Mouse (Mus musculus) testis, adult 2 months (tissue): ENCODE results near the gene Prr5l. TPM values are rescaled to one million over a fixed set of nuclear protein-coding genes. Genes with fewer than 3 reads are reported as not detected.

Experiments
- H3K27ac ChIP-seq: fragments of 200-500 bp; 2 replicates; pipeline ENCODE4 v1.5.1; 2012; ENCODE audit warnings: low read depth, low read length; ENCODE audit not compliant: control insufficient read depth, insufficient read depth
- H3K27me3 ChIP-seq: fragments of 200-500 bp; 2 replicates; pipeline ENCODE4 v1.6.1; 2012; ENCODE audit warnings: mild to moderate bottlenecking, low read length, moderate library complexity; ENCODE audit not compliant: control insufficient read depth, insufficient read depth
- H3K36me3 ChIP-seq: fragments of 200-500 bp; 2 replicates; pipeline ENCODE4 v1.6.1; 2012; ENCODE audit warnings: mild to moderate bottlenecking, low read length; ENCODE audit not compliant: control insufficient read depth, insufficient read depth
- H3K4me1 ChIP-seq: fragments of 200-500 bp; 2 replicates; pipeline ENCODE4 v1.6.1; 2012; ENCODE audit warnings: low read length; ENCODE audit not compliant: control insufficient read depth, insufficient read depth
- H3K4me3 ChIP-seq: fragments of 200-500 bp; 2 replicates; pipeline ENCODE4 v1.5.1; 2012; ENCODE audit warnings: low read depth, mild to moderate bottlenecking, low read length, moderate library complexity, mixed read lengths; ENCODE audit not compliant: control insufficient read depth
- CTCF ChIP-seq: fragments of 200-500 bp; IDR thresholded peaks from 2 replicates; pipeline ENCODE4 v1.5.1; 2012; ENCODE audit warnings: low read depth, mild to moderate bottlenecking, inconsistent platforms, low read length, moderate library complexity; ENCODE audit not compliant: control insufficient read depth, insufficient read depth, insufficient replicate concordance
- POLR2A ChIP-seq: fragments of 200-500 bp; IDR thresholded peaks from 2 replicates; pipeline ENCODE4 v1.6.1; 2012; ENCODE audit warnings: low read depth, mild to moderate bottlenecking, inconsistent platforms, low read length, moderate library complexity; ENCODE audit not compliant: control insufficient read depth
- polyA plus RNA-seq: library from polyadenylated mRNA; depleted of rRNA; stranded (reverse); fragments of >200 nt; gene quantifications from 2 replicates; pipeline ENCODE4 v1.2.3, GENCODE M21; 2012

Prr5l gene
- polyA plus RNA-seq, 1 experiment: 1.1 TPM

DNA sequence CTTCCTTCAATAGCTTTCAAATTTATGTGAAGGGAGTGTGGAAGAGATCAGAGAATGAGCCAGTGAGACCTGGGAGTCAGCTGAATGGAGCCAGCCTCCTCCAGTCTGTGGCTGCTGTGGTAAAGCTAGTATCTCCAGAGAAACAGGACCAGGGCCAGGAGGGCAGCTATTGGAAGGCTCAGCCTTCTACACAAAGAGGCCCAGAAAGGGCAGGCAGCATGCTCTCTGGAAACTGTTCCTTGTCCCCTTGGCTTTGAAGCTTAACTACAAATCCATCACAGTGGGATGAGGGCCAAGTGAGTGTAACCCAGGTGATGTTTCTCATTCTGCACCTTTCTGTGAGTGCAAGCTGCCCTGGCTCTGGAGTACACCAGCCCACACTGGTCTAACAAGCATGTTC lies 155.0 kb downstream of the Prr5l start:
- no peaks in the 10 kb centered on the region for H3K4me1 ChIP-seq
- H3K27ac ChIP-seq: no peak overlapping the region
- H3K36me3 ChIP-seq: no peaks in the 10 kb centered on the region
- TF ChIP-seq CTCF (no peak), POLR2A (no peak)
- no peak overlapping the region for H3K4me3 ChIP-seq
- no peaks in the 10 kb centered on the region for H3K27me3 ChIP-seq

DNA sequence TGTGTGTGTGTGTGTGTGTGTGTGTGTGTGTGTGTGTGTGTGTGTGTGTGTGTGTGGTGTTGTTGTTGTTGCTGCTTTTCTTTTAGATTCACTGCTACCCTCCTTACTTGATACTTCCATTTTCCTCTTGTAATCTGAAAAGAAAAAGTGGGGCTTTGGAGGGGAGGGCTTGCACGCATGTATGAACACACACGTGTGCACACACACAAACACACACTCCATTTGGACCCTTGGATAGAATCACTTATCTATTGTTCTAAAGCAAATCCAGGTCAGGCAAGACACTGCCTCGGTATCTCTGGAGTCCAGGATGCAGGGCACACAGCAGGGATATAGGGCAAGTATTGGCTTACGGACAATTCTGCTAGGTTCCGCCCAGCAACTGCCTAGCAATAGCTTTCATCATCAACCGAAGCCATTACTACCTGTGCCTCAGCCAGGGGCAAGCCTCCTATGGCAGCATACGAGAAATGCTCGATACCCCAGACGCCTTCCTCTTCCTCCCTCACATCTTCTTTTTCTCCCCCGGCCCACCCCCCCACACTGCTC lies 159.4 kb downstream of the Prr5l start:
- Histone ChIP-seq H3K27me3 (no peaks in the 10 kb centered on the region), H3K36me3 (no peaks in the 10 kb centered on the region), H3K27ac (no peak overlapping the region), H3K4me3 (no peak overlapping the region), H3K4me1 (no peaks in the 10 kb centered on the region)
- TF ChIP-seq POLR2A (no peak), CTCF (no peak)

DNA sequence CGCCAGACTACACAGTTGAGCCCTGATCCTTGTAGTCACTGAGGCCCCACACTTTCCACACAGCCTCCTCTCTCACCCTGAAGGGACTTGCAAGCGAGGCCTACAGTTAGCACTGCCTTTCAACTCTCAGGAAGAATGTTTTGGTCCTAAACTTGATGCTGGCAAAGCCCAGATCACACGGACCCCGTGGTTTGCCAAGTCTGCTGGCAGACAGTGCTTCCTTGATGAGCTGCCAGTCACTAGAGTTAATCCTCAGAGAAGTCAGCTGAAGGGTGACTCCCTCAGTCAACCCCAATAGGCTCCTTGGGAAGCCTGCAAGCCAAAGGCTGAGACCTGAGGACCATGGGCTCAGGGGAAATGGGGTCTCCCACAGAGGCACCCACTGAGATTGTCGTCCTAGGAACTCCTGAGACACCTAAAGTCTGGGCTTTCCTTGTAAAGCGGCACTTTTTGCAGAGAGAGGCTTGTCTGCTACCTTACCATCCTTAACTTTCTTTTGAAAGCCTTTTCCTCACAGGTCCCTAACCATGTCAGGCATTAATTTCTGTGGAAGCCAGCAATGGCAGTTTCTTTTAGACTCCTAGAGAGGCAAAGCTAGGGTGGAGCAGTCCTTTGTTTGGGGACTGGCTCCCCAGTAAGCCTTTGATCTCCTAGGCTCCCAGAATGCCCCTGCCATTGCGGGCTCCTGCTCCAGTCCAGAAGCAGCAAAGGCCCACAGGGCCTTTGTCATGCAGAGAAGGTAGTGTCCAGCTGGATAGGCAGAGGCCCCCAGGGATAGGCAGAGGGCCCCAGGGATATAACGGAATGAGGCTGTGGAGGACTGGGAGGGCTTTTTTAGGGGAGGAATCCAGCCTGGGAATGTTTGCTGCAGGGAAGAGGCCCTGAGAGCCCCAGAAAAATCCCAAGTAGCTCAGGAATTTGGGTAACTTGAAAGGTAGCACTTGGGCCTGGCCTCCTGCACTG lies 160.2 kb downstream of the Prr5l start:
- TF ChIP-seq CTCF (no peak), POLR2A (no peak)
- Histone ChIP-seq H3K4me3 (no peak overlapping the region), H3K36me3 (no peaks in the 10 kb centered on the region), H3K27me3 (no peaks in the 10 kb centered on the region), H3K27ac (no peak overlapping the region), H3K4me1 (no peaks in the 10 kb centered on the region)

DNA sequence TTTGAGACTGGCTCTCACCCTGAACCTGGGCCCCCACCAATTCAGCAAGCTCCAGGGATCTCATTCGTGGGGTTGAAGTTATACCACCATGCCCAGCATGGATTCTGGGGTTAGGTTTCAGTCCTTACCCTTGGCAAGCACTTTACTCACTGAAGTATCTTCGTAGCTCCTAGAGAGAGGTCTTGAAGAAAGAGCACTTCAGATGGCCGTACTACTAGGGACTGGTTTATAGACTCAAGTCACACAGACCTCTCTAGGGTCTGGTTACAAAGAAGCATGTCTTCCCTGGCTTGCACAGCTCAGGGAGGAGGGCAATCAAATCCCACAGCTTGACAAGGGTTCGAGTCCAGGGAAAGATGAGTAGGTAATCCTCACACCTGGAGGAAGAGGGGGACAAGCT lies 161.0 kb downstream of the Prr5l start:
- no peaks in the 10 kb centered on the region for H3K4me1 ChIP-seq
- no peaks in the 10 kb centered on the region for H3K36me3 ChIP-seq
- no peak overlapping the region for H3K27ac ChIP-seq
- H3K27me3 ChIP-seq: no peaks in the 10 kb centered on the region
- H3K4me3 ChIP-seq: no peak overlapping the region
- TF ChIP-seq CTCF: no peak
- no peak for TF ChIP-seq POLR2A

GRCm38 (mm10) chr2:101717162-101717561 lies 165.7 kb downstream of the Prr5l start:
- H3K4me3 ChIP-seq: no peak overlapping the region
- no peaks in the 10 kb centered on the region for H3K36me3 ChIP-seq
- no peaks in the 10 kb centered on the region for H3K27me3 ChIP-seq
- no peaks in the 10 kb centered on the region for H3K4me1 ChIP-seq
- H3K27ac ChIP-seq: no peak overlapping the region
- TF ChIP-seq POLR2A: no peak
- no peak for TF ChIP-seq CTCF

- no peak overlapping the region for H3K27ac ChIP-seq
These were observed 167.0 kb downstream of the Prr5l start for GRCm38 (mm10) chr2:101715650-101716323.

DNA sequence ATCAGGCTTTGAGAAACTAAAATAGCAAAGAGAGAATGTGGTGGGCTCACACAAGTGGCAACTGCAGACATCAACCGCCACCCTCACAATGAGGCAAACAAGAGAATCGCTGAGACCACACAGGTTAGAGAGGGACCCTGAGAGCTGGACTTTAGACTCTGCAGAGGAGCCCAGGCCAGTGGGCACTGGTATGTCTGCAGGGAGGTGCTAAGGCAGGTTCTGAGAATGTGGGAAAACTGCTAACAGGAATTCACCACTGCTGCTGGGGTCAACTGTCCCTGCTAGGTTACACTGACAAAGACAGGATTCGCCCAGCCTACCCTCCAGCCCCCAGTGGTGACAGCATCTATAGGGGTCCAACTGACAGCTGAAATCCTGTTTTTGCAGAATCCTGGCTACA lies 171.2 kb downstream of the Prr5l start:
- Histone ChIP-seq H3K27me3 (no peaks in the 10 kb centered on the region), H3K36me3 (no peaks in the 10 kb centered on the region), H3K4me1 (no peaks in the 10 kb centered on the region), H3K4me3 (no peak overlapping the region), H3K27ac (no peak overlapping the region)
- TF ChIP-seq POLR2A (no peak), CTCF (no peak)

More at GRCm38 (mm10) chr2:101715650-101716323, 167.0 kb downstream of the Prr5l start:
- H3K4me1 ChIP-seq: no peaks in the 10 kb centered on the region
- TF ChIP-seq POLR2A (no peak), CTCF (no peak)
- H3K27me3 ChIP-seq: no peaks in the 10 kb centered on the region
- no peak overlapping the region for H3K4me3 ChIP-seq
- no peaks in the 10 kb centered on the region for H3K36me3 ChIP-seq

DNA sequence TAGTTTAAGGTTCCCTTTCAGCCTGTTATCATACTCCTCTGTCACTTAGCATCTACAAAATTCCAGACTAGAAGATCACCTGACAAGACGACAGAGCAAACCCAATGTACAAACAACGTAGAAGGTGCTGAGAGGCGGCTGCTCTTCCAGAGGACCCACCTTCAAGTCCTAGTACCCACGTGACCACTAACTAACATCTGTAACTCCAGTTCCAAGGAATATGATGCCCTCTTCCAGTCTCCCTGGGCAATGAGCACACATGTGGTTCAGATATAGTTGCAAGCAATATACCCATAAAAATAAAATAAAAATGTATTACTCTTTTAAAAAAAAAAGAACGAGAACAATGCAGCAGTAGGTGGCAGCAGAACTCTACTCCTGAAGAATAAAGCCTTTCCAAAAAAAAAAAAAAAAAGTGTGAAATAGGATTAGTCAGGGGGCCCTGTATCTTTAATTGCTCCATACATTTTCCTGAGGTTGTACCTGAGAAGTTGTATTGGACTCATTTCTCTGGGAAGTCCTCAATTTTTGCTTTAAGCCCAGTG lies 176.8 kb downstream of the Prr5l start:
- Histone ChIP-seq H3K27ac (no peak overlapping the region), H3K27me3 (no peaks in the 10 kb centered on the region), H3K4me1 (no peaks in the 10 kb centered on the region), H3K4me3 (no peak overlapping the region), H3K36me3 (no peaks in the 10 kb centered on the region)
- TF ChIP-seq POLR2A (no peak), CTCF (no peak)
